Mouse (Mus musculus) heart, embryonic 12.5 days (tissue): Measurements from ENCODE around the gene Bbs9. TPM values are rescaled to one million over a fixed set of nuclear protein-coding genes. Genes with fewer than 3 reads are reported as not detected.

Experiments
- ATAC-seq: fragments of 200-750 bp; cut with Nextera tagmentation; 2 replicates; pipeline ENCODE4 v1.8.0; 2017; ENCODE audit warnings: moderate TSS enrichment, moderate library complexity; ENCODE audit not compliant: insufficient number of reproducible peaks, low FRiP score
- H3K27ac ChIP-seq: fragments of 300-500 bp; sonication (generic); 2 replicates; pipeline ENCODE4 v1.5.1; 2016; ENCODE audit warnings: mild to moderate bottlenecking, moderate library complexity; ENCODE audit not compliant: poor library complexity, severe bottlenecking
- H3K27me3 ChIP-seq: fragments of 300-500 bp; sonication (generic); replicated peaks from 2 replicates; pipeline ENCODE4 v1.6.1; 2016; ENCODE audit warnings: mild to moderate bottlenecking, moderate library complexity
- H3K36me3 ChIP-seq: fragments of 300-500 bp; sonication (generic); 2 replicates; pipeline ENCODE4 v1.6.1; 2016; ENCODE audit warnings: mild to moderate bottlenecking, moderate library complexity
- H3K4me1 ChIP-seq: fragments of 300-500 bp; sonication (generic); replicated peaks from 2 replicates; pipeline ENCODE4 v1.6.1; 2016; ENCODE audit warnings: mild to moderate bottlenecking
- H3K4me2 ChIP-seq: fragments of 300-500 bp; sonication (generic); 2 replicates; pipeline ENCODE4 v1.6.1; 2016; ENCODE audit warnings: mild to moderate bottlenecking, moderate library complexity
- H3K4me3 ChIP-seq: fragments of 300-500 bp; sonication (generic); 2 replicates; pipeline ENCODE4 v1.5.1; 2016; ENCODE audit warnings: mild to moderate bottlenecking
- H3K9ac ChIP-seq: fragments of 300-500 bp; sonication (generic); 2 replicates; pipeline ENCODE4 v1.6.1; 2016; ENCODE audit warnings: mild to moderate bottlenecking, moderate library complexity
- H3K9me3 ChIP-seq: fragments of 300-500 bp; sonication (generic); replicated peaks from 2 replicates; pipeline ENCODE4 v1.6.1; 2016; ENCODE audit warnings: mild to moderate bottlenecking, moderate library complexity
- WGBS: fragments of 180-500 bp; shearing (Covaris S2); methylation state at CpG from one replicate; pipeline ENCODE4 v1.1.7; 2016; 5-methylcytosine and 5-hydroxymethylcytosine counted together
- polyA plus RNA-seq: library from polyadenylated mRNA; unstranded; fragments of >200 nt; fragmentation: Nextera tagmentation; extraction: Ambion mirVana; gene quantifications from 2 replicates; pipeline ENCODE4 v1.2.1, GENCODE M21; 2016

Bbs9 gene
- polyA plus RNA-seq, 1 experiment from 2014 or later, result 8.0 TPM

- Histone ChIP-seq H3K9me3 (no peaks in the 10 kb centered on the region), H3K9ac (no peak overlapping the region), H3K4me2 (no peak overlapping the region), H3K36me3 (no peaks in the 10 kb centered on the region), H3K27ac (no peak overlapping the region), H3K4me1 (peaks cover 5% of the 10 kb centered on the region; the same call in 1 of the 2 replicates), H3K27me3 (no peaks in the 10 kb centered on the region), H3K4me3 (no peak overlapping the region)
- 89% methylated on average over 11 of the region's 11 CpGs for whole genome bisulfite sequencing
- ATAC-seq, result no peak
Observed at GRCm38 (mm10) chr9:22537767-22538373, 62.4 kb downstream of the Bbs9 start.

- 81% methylated on average over 4 of the region's 4 CpGs for WGBS
- no peak overlapping the region for H3K9ac ChIP-seq
- no peaks in the 10 kb centered on the region for H3K4me1 ChIP-seq
- no peak overlapping the region for H3K4me2 ChIP-seq
- no peak overlapping the region for H3K4me3 ChIP-seq
- no peaks in the 10 kb centered on the region for H3K27me3 ChIP-seq
- H3K9me3 ChIP-seq, result no peaks in the 10 kb centered on the region
- no peak for ATAC-seq
- H3K27ac ChIP-seq, result no peak overlapping the region
- H3K36me3 ChIP-seq, result no peaks in the 10 kb centered on the region
Observed at GRCm38 (mm10) chr9:22539546-22539945, 64.0 kb downstream of the Bbs9 start.

GRCm38 (mm10) chr9:22541130-22541529 lies 65.6 kb downstream of the Bbs9 start:
- Histone ChIP-seq H3K4me2 (no peak overlapping the region), H3K9ac (no peak overlapping the region), H3K4me3 (no peak overlapping the region), H3K4me1 (no peaks in the 10 kb centered on the region), H3K27ac (no peak overlapping the region), H3K9me3 (no peaks in the 10 kb centered on the region), H3K36me3 (no peaks in the 10 kb centered on the region), H3K27me3 (no peaks in the 10 kb centered on the region)
- WGBS, result 88% methylated on average over 10 of the region's 10 CpGs
- ATAC-seq, result no peak

- no peak for ATAC-seq
- Histone ChIP-seq H3K4me3 (no peak overlapping the region), H3K9ac (no peak overlapping the region), H3K4me2 (no peak overlapping the region), H3K27me3 (no peaks in the 10 kb centered on the region), H3K4me1 (no peaks in the 10 kb centered on the region), H3K36me3 (no peaks in the 10 kb centered on the region), H3K27ac (no peak overlapping the region), H3K9me3 (no peaks in the 10 kb centered on the region)
- 85% methylated on average over 5 of the region's 5 CpGs for WGBS
Observed at GRCm38 (mm10) chr9:22543467-22543866, 68.0 kb downstream of the Bbs9 start.

GRCm38 (mm10) chr9:22544349-22545341 lies 69.1 kb downstream of the Bbs9 start:
- Histone ChIP-seq H3K4me2 (no peak overlapping the region), H3K4me1 (no peaks in the 10 kb centered on the region), H3K4me3 (no peak overlapping the region), H3K27me3 (no peaks in the 10 kb centered on the region), H3K27ac (no peak overlapping the region), H3K9ac (no peak overlapping the region), H3K36me3 (no peaks in the 10 kb centered on the region), H3K9me3 (no peaks in the 10 kb centered on the region)
- 60% methylated on average over 9 of the region's 9 CpGs for WGBS
- no peak for ATAC-seq

- H3K36me3 ChIP-seq, result no peaks in the 10 kb centered on the region
- 73% methylated on average over 1 of the region's 1 CpGs for WGBS
- no peak overlapping the region for H3K9ac ChIP-seq
- no peak overlapping the region for H3K4me2 ChIP-seq
- H3K4me1 ChIP-seq, result no peaks in the 10 kb centered on the region
- no peaks in the 10 kb centered on the region for H3K27me3 ChIP-seq
- no peaks in the 10 kb centered on the region for H3K9me3 ChIP-seq
- H3K4me3 ChIP-seq, result no peak overlapping the region
- no peak overlapping the region for H3K27ac ChIP-seq
- ATAC-seq, result no peak
Observed at GRCm38 (mm10) chr9:22551273-22551672, 75.8 kb downstream of the Bbs9 start.

- Histone ChIP-seq H3K27me3 (no peaks in the 10 kb centered on the region), H3K4me1 (no peaks in the 10 kb centered on the region), H3K27ac (no peak overlapping the region), H3K4me3 (no peak overlapping the region), H3K36me3 (no peaks in the 10 kb centered on the region), H3K9ac (no peak overlapping the region), H3K4me2 (no peak overlapping the region), H3K9me3 (no peaks in the 10 kb centered on the region)
- ATAC-seq, result no peak
- WGBS, result 70% methylated on average over 5 of the region's 5 CpGs
Observed at GRCm38 (mm10) chr9:22556076-22556475, 80.6 kb downstream of the Bbs9 start.

GRCm38 (mm10) chr9:22557467-22557866 lies 82.0 kb downstream of the Bbs9 start:
- 60% methylated on average over 13 of the region's 13 CpGs for WGBS
- no peaks in the 10 kb centered on the region for H3K27me3 ChIP-seq
- no peaks in the 10 kb centered on the region for H3K9me3 ChIP-seq
- no peaks in the 10 kb centered on the region for H3K4me1 ChIP-seq
- no peak overlapping the region for H3K27ac ChIP-seq
- H3K9ac ChIP-seq, result no peak overlapping the region
- H3K4me2 ChIP-seq, result no peak overlapping the region
- no peak for ATAC-seq
- H3K4me3 ChIP-seq, result no peak overlapping the region
- H3K36me3 ChIP-seq, result no peaks in the 10 kb centered on the region

GRCm38 (mm10) chr9:22563612-22564347 lies 88.3 kb downstream of the Bbs9 start:
- no peak for ATAC-seq
- H3K27me3 ChIP-seq, result no peaks in the 10 kb centered on the region
- no peak overlapping the region for H3K4me2 ChIP-seq
- no peak overlapping the region for H3K4me3 ChIP-seq
- H3K9me3 ChIP-seq, result no peaks in the 10 kb centered on the region
- no peaks in the 10 kb centered on the region for H3K4me1 ChIP-seq
- WGBS, result 83% methylated on average over 11 of the region's 11 CpGs
- H3K36me3 ChIP-seq, result no peaks in the 10 kb centered on the region
- no peak overlapping the region for H3K9ac ChIP-seq
- no peak overlapping the region for H3K27ac ChIP-seq

- Histone ChIP-seq H3K4me1 (no peaks in the 10 kb centered on the region), H3K27ac (no peak overlapping the region), H3K36me3 (no peaks in the 10 kb centered on the region), H3K9ac (no peak overlapping the region), H3K4me3 (no peak overlapping the region), H3K27me3 (no peaks in the 10 kb centered on the region), H3K9me3 (no peaks in the 10 kb centered on the region), H3K4me2 (no peak overlapping the region)
- no peak for ATAC-seq
- WGBS, result 84% methylated on average over 5 of the region's 5 CpGs
Observed at GRCm38 (mm10) chr9:22567726-22568125, 92.2 kb downstream of the Bbs9 start.
